Mouse (Mus musculus) liver, adult 2 months (tissue): ENCODE results near the gene Rtl8c. TPM values are rescaled to one million over a fixed set of nuclear protein-coding genes. Genes with fewer than 3 reads are reported as not detected.
"Not testable (repeated sequence)": the region's sequence is repeated elsewhere in the genome, so short reads cannot be mapped to it uniquely, and the experiment has no call there.

ENCODE experiments used
- DNase-seq: peaks from one replicate; pipeline ENCODE4 v3.0.0-alpha.2; 2011; ENCODE audit warnings: low read depth, low spot score; ENCODE audit errors: extremely low read depth
- H3K27ac ChIP-seq: fragments of 200-500 bp; replicated peaks from 2 replicates; pipeline ENCODE4 v1.5.1; 2012; ENCODE audit warnings: low read depth, mild to moderate bottlenecking, control low read depth, inconsistent platforms, low read length; ENCODE audit not compliant: insufficient read depth
- H3K27me3 ChIP-seq: fragments of 200-500 bp; 2 replicates; pipeline ENCODE4 v1.6.1; 2012; ENCODE audit warnings: mild to moderate bottlenecking, moderate library complexity, low read length, inconsistent platforms; ENCODE audit not compliant: control insufficient read depth, insufficient read depth
- H3K36me3 ChIP-seq: fragments of 200-500 bp; 2 replicates; pipeline ENCODE4 v1.6.1; 2012; ENCODE audit warnings: low read length, inconsistent platforms; ENCODE audit not compliant: control insufficient read depth, insufficient read depth
- H3K4me1 ChIP-seq: fragments of 200-500 bp; 2 replicates; pipeline ENCODE4 v1.6.1; 2011; ENCODE audit warnings: low read length; ENCODE audit not compliant: control insufficient read depth, insufficient read depth
- H3K4me3 ChIP-seq: fragments of 200-500 bp; 2 replicates; pipeline ENCODE4 v1.5.1; 2011; ENCODE audit warnings: low read depth, mild to moderate bottlenecking, control low read depth, low read length, moderate library complexity; ENCODE audit not compliant: insufficient read depth
- H3K79me2 ChIP-seq: fragments of 200-500 bp; 2 replicates; pipeline ENCODE4 v1.6.1; 2012; ENCODE audit warnings: inconsistent platforms, mild to moderate bottlenecking, low read length, moderate library complexity; ENCODE audit not compliant: control insufficient read depth, insufficient read depth
- H3K9ac ChIP-seq: fragments of 200-500 bp; 2 replicates; pipeline ENCODE4 v1.6.1; 2012; ENCODE audit warnings: low read depth, mild to moderate bottlenecking, control low read depth, inconsistent platforms, low read length
- CTCF ChIP-seq: fragments of 200-500 bp; IDR thresholded peaks from 2 replicates; pipeline ENCODE4 v1.5.1; 2011; ENCODE audit warnings: low read depth, low read length, control low read depth
- POLR2A ChIP-seq: fragments of 200-500 bp; IDR thresholded peaks from 2 replicates; pipeline ENCODE4 v1.6.1; 2011; ENCODE audit warnings: low read length, control low read depth; ENCODE audit not compliant: insufficient read depth; ENCODE audit errors: extremely low read depth
- WGBS: fragments of 180-500 bp; shearing (Covaris S2); methylation state at CpG from one replicate; pipeline ENCODE4 v1.1.7; 2018; 5-methylcytosine and 5-hydroxymethylcytosine counted together
- polyA plus RNA-seq: library from polyadenylated mRNA; depleted of rRNA; stranded (reverse); fragments of >200 nt; gene quantifications from 2 replicates; pipeline ENCODE4 v1.2.3, GENCODE M21; 2012; rRNA removed
- total RNA-seq: library from RNA; depleted of rRNA; stranded (reverse); fragments of >200 nt; gene quantifications from 2 replicates; pipeline ENCODE4 v1.2.3, GENCODE M21; 2014; rRNA removed

The Rtl8c gene
- total RNA-seq (not detected in 2 replicates), polyA plus RNA-seq (1.5 and 2.2 TPM in 2 replicates)

DNA sequence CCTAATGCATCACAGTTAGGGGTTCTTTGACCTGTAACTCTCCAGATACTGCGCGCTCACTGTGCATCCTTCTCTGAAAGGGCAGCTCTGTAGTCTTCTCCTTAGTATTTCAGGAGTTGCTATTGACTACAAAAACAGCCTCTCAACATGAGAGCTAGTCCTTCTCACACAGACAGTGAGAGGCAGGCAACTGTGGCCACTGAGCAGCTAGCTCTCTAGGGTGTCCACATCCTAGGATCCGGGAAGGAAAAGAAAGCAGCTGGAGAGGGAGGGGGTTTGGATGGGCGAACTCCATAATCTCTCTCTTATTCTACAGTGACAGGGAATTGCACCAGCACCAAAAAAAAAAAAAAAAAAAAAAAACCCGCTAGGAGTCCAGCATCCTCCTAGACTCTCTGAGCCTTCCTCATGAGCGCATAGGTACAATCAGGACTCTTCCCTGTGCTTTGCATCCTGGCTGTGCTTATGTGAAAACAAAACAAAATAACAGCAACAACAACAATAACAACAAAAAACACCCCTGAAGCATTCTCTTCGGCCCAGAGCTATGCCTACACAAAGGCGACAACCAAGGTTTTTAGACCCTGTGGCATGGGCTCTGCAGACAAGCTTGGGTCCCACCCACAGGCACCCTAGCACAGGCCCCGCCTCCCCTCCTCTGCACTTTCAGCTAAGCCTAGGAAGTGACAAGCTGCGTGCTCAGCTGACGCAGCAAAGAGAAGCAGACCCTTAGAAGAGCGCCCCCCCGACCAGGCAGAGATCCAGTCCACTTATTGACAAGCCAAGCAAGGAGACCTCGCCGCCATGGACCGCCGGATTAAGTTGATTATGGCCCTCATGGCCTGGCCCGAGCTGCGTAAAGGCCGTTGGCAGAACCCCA, at the start of gene Rtl8c:
TSS of gene Rtl8c (plus strand) at position 791 of the 880 bp plus-strand sequence.
- Histone ChIP-seq H3K36me3 (no peaks in the 10 kb centered on the region), H3K79me2 (no peaks in the 10 kb centered on the region), H3K27me3 (no peaks in the 10 kb centered on the region), H3K9ac (peak within 1 kb of the TSS; percentile 5), H3K27ac (0 out of 2 replicates have a peak within 1 kb of the TSS, but pooled peaks have one; percentile 5), H3K4me3 (peak within 1 kb of the TSS; percentile 44), H3K4me1 (no peaks in the 10 kb centered on the region)
- WGBS = 18% methylated on average over 19 of the region's 20 CpGs
- DNase-seq = no peak
- TF ChIP-seq CTCF = no peak
- TF ChIP-seq POLR2A = no peak

DNA sequence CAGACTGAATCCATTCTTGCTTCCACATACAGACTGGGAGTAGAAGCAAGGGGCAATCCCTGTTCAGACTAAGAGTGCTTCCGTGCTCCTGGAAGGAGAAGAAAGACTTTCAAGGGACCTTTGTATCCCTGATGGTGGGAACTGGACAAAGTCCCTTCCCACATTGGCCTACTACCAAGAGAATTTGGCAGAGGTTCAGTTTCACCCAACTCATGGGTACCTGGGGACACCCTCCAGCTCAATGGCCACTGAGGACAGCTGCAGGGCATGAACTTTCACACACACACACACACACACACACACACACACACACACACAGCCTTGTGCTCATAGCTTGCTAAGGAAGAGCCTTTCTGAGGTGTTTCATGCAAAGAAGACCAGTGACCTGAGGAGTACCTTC, 28.5 kb upstream of the Rtl8c start:
- no peaks in the 10 kb centered on the region for H3K4me1 ChIP-seq
- 35% methylated on average over 1 of the region's 1 CpGs for WGBS
- peak; percentile 12 for DNase-seq
- H3K9ac ChIP-seq = no peak overlapping the region
- TF ChIP-seq CTCF (no peak), POLR2A (no peak)
- H3K79me2 ChIP-seq = no peaks in the 10 kb centered on the region
- H3K36me3 ChIP-seq = no peaks in the 10 kb centered on the region
- no peak overlapping the region for H3K27ac ChIP-seq
- H3K4me3 ChIP-seq = no peak overlapping the region
- no peaks in the 10 kb centered on the region for H3K27me3 ChIP-seq

DNA sequence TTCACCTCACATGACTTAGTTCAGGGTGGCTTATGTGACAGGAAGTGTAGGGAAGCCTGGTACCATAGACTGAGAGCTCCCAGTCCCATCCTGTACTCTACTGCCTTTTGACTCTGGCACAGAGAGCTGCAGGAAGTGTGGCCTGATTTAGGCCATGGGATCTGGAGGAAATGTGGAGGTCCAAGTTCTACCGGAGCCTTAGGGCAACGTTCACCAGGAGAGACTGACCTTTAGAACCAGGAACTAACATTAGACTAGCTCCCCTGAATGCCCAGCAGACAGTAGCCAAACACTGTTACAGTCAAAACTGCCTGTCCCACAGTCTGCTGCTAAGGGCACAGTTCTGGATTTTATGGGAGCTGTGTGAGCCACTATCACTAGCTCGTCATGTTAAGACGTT, 26.4 kb upstream of the Rtl8c start:
- peak; percentile 22 for DNase-seq
- not testable (repeated sequence) for H3K27ac ChIP-seq, H3K79me2 ChIP-seq, H3K4me1 ChIP-seq, H3K27me3 ChIP-seq, H3K9ac ChIP-seq, H3K4me3 ChIP-seq, H3K36me3 ChIP-seq
- 9% methylated on average over 2 of the region's 4 CpGs for WGBS

DNA sequence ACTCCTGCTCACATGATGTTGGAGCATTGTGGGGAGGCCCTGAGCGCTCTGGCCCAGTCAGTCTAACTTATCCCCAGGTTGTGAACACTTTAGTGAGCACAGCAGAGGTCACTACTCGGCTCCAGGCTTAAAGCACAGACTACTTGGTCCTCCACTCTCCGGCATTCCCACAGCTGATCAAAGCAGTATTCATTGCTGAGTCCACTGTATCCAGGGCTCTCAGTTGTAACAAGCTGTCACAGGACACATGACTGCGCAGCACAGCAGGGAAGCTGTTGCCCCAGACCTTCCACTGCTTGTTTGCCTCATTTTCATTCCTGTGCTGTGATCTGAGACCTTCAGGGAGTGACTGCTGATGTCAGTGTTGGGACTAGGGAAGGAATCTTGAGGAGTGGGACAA, 24.4 kb upstream of the Rtl8c start:
- not testable (repeated sequence) for H3K27ac ChIP-seq, H3K4me3 ChIP-seq, DNase-seq, H3K9ac ChIP-seq, H3K4me1 ChIP-seq, H3K36me3 ChIP-seq, H3K27me3 ChIP-seq, H3K79me2 ChIP-seq
- WGBS = 73% methylated on average over 3 of the region's 4 CpGs

DNA sequence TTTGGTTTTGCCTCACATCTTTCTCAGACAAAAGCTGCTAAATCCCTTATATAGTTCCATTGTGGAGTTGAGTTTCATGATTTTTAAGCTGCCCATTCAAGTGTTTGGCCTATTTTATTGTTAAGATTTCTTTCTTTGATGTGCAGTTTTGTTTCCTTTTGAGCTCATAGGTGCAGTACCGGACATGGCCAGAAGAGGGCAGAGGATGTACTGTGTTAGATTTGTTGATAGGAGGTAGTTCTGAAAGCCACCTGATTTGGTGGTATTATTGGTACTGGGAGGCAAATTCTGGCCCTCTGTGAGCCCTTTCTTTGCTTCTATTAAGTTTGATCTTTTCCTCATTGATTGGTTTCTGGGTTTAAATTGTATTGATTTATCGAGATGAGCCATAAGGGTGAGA, 7.8 kb upstream of the Rtl8c start:
- not testable (repeated sequence) for H3K79me2 ChIP-seq, H3K27ac ChIP-seq, DNase-seq, H3K36me3 ChIP-seq, H3K9ac ChIP-seq, H3K4me3 ChIP-seq, H3K4me1 ChIP-seq, H3K27me3 ChIP-seq
- 30% methylated on average over 2 of the region's 2 CpGs for WGBS

DNA sequence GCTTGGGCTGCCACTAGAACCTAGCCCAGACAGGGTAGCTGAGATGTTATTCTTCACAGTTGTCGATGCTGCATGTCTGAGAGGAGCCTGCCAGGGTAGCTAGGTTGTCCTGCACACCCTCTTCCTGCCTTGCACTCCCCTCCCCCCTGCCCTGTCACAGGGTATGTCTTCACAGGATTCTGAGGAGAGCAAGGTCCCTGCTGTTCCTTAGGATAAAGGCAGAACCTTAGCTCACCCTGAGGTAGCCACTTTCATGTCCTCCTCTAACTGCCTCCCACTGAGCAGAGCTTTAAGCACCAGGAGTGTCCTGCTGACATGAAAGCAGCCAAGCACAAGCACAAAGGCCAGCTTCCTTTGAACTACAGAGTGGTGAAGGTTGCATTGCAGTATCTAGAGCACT, 1.7 kb upstream of the Rtl8c start:
- H3K4me3 ChIP-seq, DNase-seq, H3K27me3 ChIP-seq, H3K79me2 ChIP-seq, H3K9ac ChIP-seq, H3K36me3 ChIP-seq, H3K4me1 ChIP-seq, H3K27ac ChIP-seq: not testable (repeated sequence)
- 35% methylated on average over 1 of the region's 1 CpGs for WGBS
